Mouse (Mus musculus): Measurements from ENCODE around the gene Prh1. TPM values are rescaled to one million over a fixed set of nuclear protein-coding genes. Genes with fewer than 3 reads are reported as not detected.
"Not testable (repeated sequence)": the region's sequence is repeated elsewhere in the genome, so short reads cannot be mapped to it uniquely, and the experiment has no call there.

Gene Prh1
- total RNA-seq (2021), result not detected
- long read RNA-seq, experiment 1, result 0 reads
- long read RNA-seq, experiment 2, result 0 reads

- not testable (repeated sequence) for DNase-seq
These were observed at the start of gene Prh1 for GRCm38 (mm10) chr6:132569509-132569908. Prh1 (plus strand) TSS chr6:132569809.

GRCm38 (mm10) chr6:132595613-132596012 lies 26.0 kb downstream of the Prh1 start, which contains the start of gene Prp2:
Prp2 (plus strand) TSS chr6:132595913.
- not testable (repeated sequence) for DNase-seq

Other genes starting within 250 kb of the Prh1 start
- gene Gm8882, start 205.7 kb upstream of the Prh1 start, total RNA-seq (2021), result not detected
- not detected for gene Prp2, start 26.1 kb downstream of the Prh1 start, total RNA-seq (2021)
- not detected for gene A630073D07Rik, start 81.7 kb downstream of the Prh1 start, total RNA-seq (2021)
- gene Tas2r120, start 87.1 kb downstream of the Prh1 start, total RNA-seq (2021), result not detected
- not detected for gene Tas2r121, start 131.2 kb downstream of the Prh1 start, total RNA-seq (2021)
- not detected for gene Tas2r122, start 142.1 kb downstream of the Prh1 start, total RNA-seq (2021)
- not detected for gene Tas2r115, start 168.2 kb downstream of the Prh1 start, total RNA-seq (2021)
- not detected for gene Tas2r124, start 184.9 kb downstream of the Prh1 start, total RNA-seq (2021)
- not detected for gene Tas2r102, start 192.3 kb downstream of the Prh1 start, total RNA-seq (2021)
- gene Tas2r136, start 208.4 kb downstream of the Prh1 start, total RNA-seq (2021), result not detected
- not detected for gene Tas2r117, start 233.0 kb downstream of the Prh1 start, total RNA-seq (2021)

Data from adrenal gland, postnatal 36 days (tissue).